Mouse (Mus musculus) G1E-ER4 (cell line): ENCODE measurements around the gene Incenp. TPM values are rescaled to one million over a fixed set of nuclear protein-coding genes. Genes with fewer than 3 reads are reported as not detected.

Source experiments
- GATA1 ChIP-seq: IDR thresholded peaks from one replicate; pipeline ENCODE4 v1.8.0; 2012; ENCODE audit warnings: low read length, inconsistent platforms
- polyA plus RNA-seq: library from polyadenylated mRNA; stranded (reverse); fragments of >175 nt; gene quantifications from 2 replicates; pipeline ENCODE4 v1.2.3, GENCODE M21; 2012

Gene Incenp
- 177 and 226 TPM in 2 replicates for polyA plus RNA-seq

- no peak for TF ChIP-seq GATA1
Measured at GRCm38 (mm10) chr19:9899072-9899779, at the start of gene Incenp. Gene Incenp, minus strand, starts transcription at chr19:9899551.

GRCm38 (mm10) chr19:9946986-9947385 is 47.6 kb upstream of the Incenp start:
- TF ChIP-seq GATA1, result no peak

GRCm38 (mm10) chr19:9945800-9946564 is 46.6 kb upstream of the Incenp start:
- TF ChIP-seq GATA1, result no peak

GRCm38 (mm10) chr19:9942539-9943533 is 43.5 kb upstream of the Incenp start:
- TF ChIP-seq GATA1, result no peak

GRCm38 (mm10) chr19:9941809-9942208 is 42.5 kb upstream of the Incenp start:
- TF ChIP-seq GATA1, result no peak

GRCm38 (mm10) chr19:9940903-9941302 is 41.6 kb upstream of the Incenp start:
- no peak for TF ChIP-seq GATA1

GRCm38 (mm10) chr19:9939841-9940240 is 40.5 kb upstream of the Incenp start:
- TF ChIP-seq GATA1, result no peak

GRCm38 (mm10) chr19:9938824-9939303 is 39.5 kb upstream of the Incenp start:
- TF ChIP-seq GATA1, result no peak

- no peak for TF ChIP-seq GATA1
Measured at GRCm38 (mm10) chr19:9938156-9938823, 38.9 kb upstream of the Incenp start.

GRCm38 (mm10) chr19:9937428-9937827 is 38.1 kb upstream of the Incenp start:
- TF ChIP-seq GATA1, result no peak

- TF ChIP-seq GATA1, result no peak
Measured at GRCm38 (mm10) chr19:9936579-9936978, 37.2 kb upstream of the Incenp start.

- TF ChIP-seq GATA1, result no peak
Measured at GRCm38 (mm10) chr19:9933908-9934307, 34.6 kb upstream of the Incenp start.

- TF ChIP-seq GATA1, result no peak
Measured at GRCm38 (mm10) chr19:9928089-9928488, 28.7 kb upstream of the Incenp start.

- no peak for TF ChIP-seq GATA1
Measured at GRCm38 (mm10) chr19:9924769-9925272, 25.5 kb upstream of the Incenp start.
